Mouse (Mus musculus): ENCODE data around the gene Arl5c. TPM values are rescaled to one million over a fixed set of nuclear protein-coding genes. Genes with fewer than 3 reads are reported as not detected.
A peak's percentile ranks its signal among the peaks of the same experiment; 100 is the strongest.

Gene Arl5c
- polyA plus RNA-seq, 1 experiment from 2014 or later = 7.8 TPM

- Histone ChIP-seq H3K4me1 (peaks cover 39% of the 10 kb centered on the region), H3K4me2 (no peak overlapping the region), H3K36me3 (replicated peaks) (peaks cover 20% of the 10 kb centered on the region), H3K9me3 (no peaks in the 10 kb centered on the region), H3K27ac (no peak overlapping the region), H3K4me3 (replicated peaks) (no peak overlapping the region), H3K27me3 (peaks cover 61% of the 10 kb centered on the region), H3K9ac (no peak overlapping the region)
- 59% methylated on average over 7 of the region's 7 CpGs for WGBS
- no peak for ATAC-seq (ENCODE audit: low FRiP score)
Observed at GRCm38 (mm10) chr11:98000378-98001140, 4.6 kb upstream of the Arl5c start.

- Histone ChIP-seq H3K9ac (no peak overlapping the region), H3K4me1 (peaks cover 47% of the 10 kb centered on the region), H3K4me3 (replicated peaks) (no peak overlapping the region), H3K27ac (no peak overlapping the region), H3K27me3 (peaks cover 69% of the 10 kb centered on the region), H3K9me3 (no peaks in the 10 kb centered on the region), H3K4me2 (no peak overlapping the region), H3K36me3 (replicated peaks) (peaks cover 11% of the 10 kb centered on the region)
- ATAC-seq (ENCODE audit: low FRiP score) = no peak
- WGBS = 75% methylated on average over 5 of the region's 5 CpGs
Observed at GRCm38 (mm10) chr11:97999748-98000147, 3.8 kb upstream of the Arl5c start.

- Histone ChIP-seq H3K27ac (no peak overlapping the region), H3K9me3 (no peaks in the 10 kb centered on the region), H3K36me3 (replicated peaks) (peaks cover 5% of the 10 kb centered on the region; the same call in 1 of the 2 replicates), H3K4me2 (no peak overlapping the region), H3K9ac (no peak overlapping the region), H3K4me3 (replicated peaks) (no peak overlapping the region), H3K4me1 (peaks cover 45% of the 10 kb centered on the region), H3K27me3 (peaks cover 71% of the 10 kb centered on the region)
- ATAC-seq (ENCODE audit: low FRiP score) = no peak
- 77% methylated on average over 7 of the region's 7 CpGs for WGBS
Observed at GRCm38 (mm10) chr11:97998898-97999608, 3.1 kb upstream of the Arl5c start.

GRCm38 (mm10) chr11:97998074-97998793 is 2.3 kb upstream of the Arl5c start:
- Histone ChIP-seq H3K4me1 (peaks cover 37% of the 10 kb centered on the region), H3K9me3 (no peaks in the 10 kb centered on the region), H3K4me2 (no peak overlapping the region), H3K9ac (no peak overlapping the region), H3K27me3 (peaks cover 71% of the 10 kb centered on the region), H3K27ac (no peak overlapping the region), H3K36me3 (replicated peaks) (0 out of 2 replicates have a peak, but pooled peaks cover 3% of the 10 kb centered on the region), H3K4me3 (replicated peaks) (no peak overlapping the region)
- 82% methylated on average over 10 of the region's 11 CpGs for WGBS
- no peak for ATAC-seq (ENCODE audit: low FRiP score)

- Histone ChIP-seq H3K27me3 (peaks cover 66% of the 10 kb centered on the region), H3K27ac (no peak overlapping the region), H3K4me1 (peaks cover 29% of the 10 kb centered on the region), H3K4me2 (no peak overlapping the region), H3K4me3 (replicated peaks) (no peak overlapping the region), H3K36me3 (replicated peaks) (no peaks in the 10 kb centered on the region), H3K9me3 (no peaks in the 10 kb centered on the region), H3K9ac (no peak overlapping the region)
- WGBS = 82% methylated on average over 8 of the region's 8 CpGs
- no peak for ATAC-seq (ENCODE audit: low FRiP score)
Observed at GRCm38 (mm10) chr11:97997387-97997960, 1.5 kb upstream of the Arl5c start.

GRCm38 (mm10) chr11:97996691-97997090 is 710 bp upstream of the Arl5c start:
- Histone ChIP-seq H3K4me3 (replicated peaks) (no peak overlapping the region), H3K27ac (no peak overlapping the region), H3K27me3 (peaks cover 58% of the 10 kb centered on the region), H3K36me3 (replicated peaks) (no peaks in the 10 kb centered on the region), H3K4me1 (peaks cover 22% of the 10 kb centered on the region), H3K9ac (no peak overlapping the region), H3K9me3 (no peaks in the 10 kb centered on the region), H3K4me2 (no peak overlapping the region)
- ATAC-seq (ENCODE audit: low FRiP score) = no peak
- WGBS = 68% methylated on average over 1 of the region's 1 CpGs

- 6% methylated on average over 13 of the region's 13 CpGs for WGBS
- H3K27me3 ChIP-seq = peaks cover 48% of the 10 kb centered on the region
- 0 out of 2 replicates have a peak, but pooled peaks have one; percentile 2 for ATAC-seq (ENCODE audit: low FRiP score)
- no peak overlapping the region for H3K27ac ChIP-seq
- H3K4me2 ChIP-seq = peak overlapping the region; percentile 88
- no peaks in the 10 kb centered on the region for H3K36me3 ChIP-seq (replicated peaks)
- H3K4me1 ChIP-seq = peaks cover 19% of the 10 kb centered on the region
- peak overlapping the region; percentile 36 for H3K9ac ChIP-seq
- H3K4me3 ChIP-seq (replicated peaks) = peak overlapping the region; percentile 42
- no peaks in the 10 kb centered on the region for H3K9me3 ChIP-seq
Observed at GRCm38 (mm10) chr11:97994539-97995100, 1.4 kb downstream of the Arl5c start.

- H3K4me3 ChIP-seq (replicated peaks) = peak overlapping the region; percentile 88
- ATAC-seq (ENCODE audit: low FRiP score) = peak; percentile 85
- WGBS = under 1% methylated on average over 26 of the region's 26 CpGs
- peaks cover 49% of the 10 kb centered on the region for H3K27me3 ChIP-seq
- peak overlapping the region; percentile 73 for H3K9ac ChIP-seq
- peak overlapping the region; percentile 60 for H3K4me2 ChIP-seq
- no peaks in the 10 kb centered on the region for H3K36me3 ChIP-seq (replicated peaks)
- peaks cover 27% of the 10 kb centered on the region for H3K4me1 ChIP-seq
- no peaks in the 10 kb centered on the region for H3K9me3 ChIP-seq
- H3K27ac ChIP-seq = peak overlapping the region; percentile 90
Observed at GRCm38 (mm10) chr11:97988530-97989096, 7.4 kb downstream of the Arl5c start.

- Histone ChIP-seq H3K4me2 (peak overlapping the region; percentile 60), H3K9me3 (no peaks in the 10 kb centered on the region), H3K36me3 (replicated peaks) (no peaks in the 10 kb centered on the region), H3K27me3 (peaks cover 53% of the 10 kb centered on the region), H3K4me1 (peaks cover 27% of the 10 kb centered on the region), H3K27ac (peak overlapping the region; percentile 90), H3K4me3 (replicated peaks) (peak overlapping the region; percentile 88), H3K9ac (peak overlapping the region; percentile 73)
- ATAC-seq (ENCODE audit: low FRiP score) = peak; percentile 74
- under 1% methylated on average over 42 of the region's 42 CpGs for WGBS
Observed at GRCm38 (mm10) chr11:97987551-97988526, 8.1 kb downstream of the Arl5c start.

GRCm38 (mm10) chr11:97986738-97987465 is 9.1 kb downstream of the Arl5c start:
- no peak overlapping the region for H3K27ac ChIP-seq
- peak overlapping the region; percentile 61; the same call in 1 of the 2 replicates for H3K9ac ChIP-seq
- H3K36me3 ChIP-seq (replicated peaks) = no peaks in the 10 kb centered on the region
- peak overlapping the region; percentile 84 for H3K4me2 ChIP-seq
- H3K4me1 ChIP-seq = peaks cover 27% of the 10 kb centered on the region
- 24% methylated on average over 14 of the region's 17 CpGs for WGBS
- peaks cover 53% of the 10 kb centered on the region for H3K27me3 ChIP-seq
- H3K4me3 ChIP-seq (replicated peaks) = peak overlapping the region; percentile 88
- H3K9me3 ChIP-seq = no peaks in the 10 kb centered on the region
- ATAC-seq (ENCODE audit: low FRiP score) = no peak

All from forebrain, embryonic 12.5 days (tissue).